Mouse (Mus musculus) brain, embryonic 14.5 days (tissue): ENCODE data around the gene Lgi1. TPM values are rescaled to one million over a fixed set of nuclear protein-coding genes. Genes with fewer than 3 reads are reported as not detected.
A peak's percentile ranks its signal among the peaks of the same experiment; 100 is the strongest.

Source experiments
- DNase-seq: peaks from one replicate; pipeline ENCODE4 v3.0.0-alpha.2; 2011; ENCODE audit warnings: low read depth
- CTCF ChIP-seq: fragments of 200-500 bp; IDR thresholded peaks from 2 replicates; pipeline ENCODE4 v1.5.1; 2012; ENCODE audit warnings: inconsistent platforms, mild to moderate bottlenecking, moderate library complexity, borderline replicate concordance; ENCODE audit not compliant: insufficient read depth, insufficient read length; ENCODE audit errors: extremely low read depth
- POLR2A ChIP-seq: fragments of 200-500 bp; IDR thresholded peaks from 2 replicates; pipeline ENCODE4 v1.6.1; 2012; ENCODE audit warnings: mild to moderate bottlenecking, inconsistent platforms, borderline replicate concordance; ENCODE audit not compliant: poor library complexity, insufficient read depth, insufficient read length, severe bottlenecking; ENCODE audit errors: extremely low read depth
- polyA plus RNA-seq: library from polyadenylated mRNA; depleted of rRNA; stranded (reverse); fragments of >200 nt; gene quantifications from 2 replicates; pipeline ENCODE4 v1.2.3, GENCODE M21; 2012; rRNA removed

Lgi1 gene
- polyA plus RNA-seq, 1 experiment: 11.4 TPM

GRCm38 (mm10) chr19:38352495-38353130 lies 88.3 kb downstream of the Lgi1 start:
- TF ChIP-seq POLR2A: no peak
- TF ChIP-seq CTCF: peak; percentile 58; the same call in 1 of the 2 replicates

GRCm38 (mm10) chr19:38354279-38354678 lies 89.9 kb downstream of the Lgi1 start:
- DNase-seq: no peak
- TF ChIP-seq POLR2A (no peak), CTCF (no peak)

More at GRCm38 (mm10) chr19:38352495-38353130, 88.3 kb downstream of the Lgi1 start:
- peak; percentile 81 for DNase-seq

- TF ChIP-seq POLR2A (no peak), CTCF (no peak)
- DNase-seq: no peak
These were observed 90.6 kb downstream of the Lgi1 start for GRCm38 (mm10) chr19:38354819-38355360.

- TF ChIP-seq POLR2A (no peak), CTCF (no peak)
- DNase-seq: no peak
These were observed 92.0 kb downstream of the Lgi1 start for GRCm38 (mm10) chr19:38356211-38356828.

GRCm38 (mm10) chr19:38357956-38358623 lies 93.8 kb downstream of the Lgi1 start:
- no peak for DNase-seq
- no peak for TF ChIP-seq POLR2A
- no peak for TF ChIP-seq CTCF

- no peak for DNase-seq
- no peak for TF ChIP-seq POLR2A
These were observed 95.0 kb downstream of the Lgi1 start for GRCm38 (mm10) chr19:38359287-38359686.

Other genes with a start within 250 kb of the Lgi1 start
- gene Myof, start 221.0 kb upstream of the Lgi1 start, polyA plus RNA-seq: 3.4 and 4.6 TPM in 2 replicates
- 9.3 and 15.9 TPM in 2 replicates for gene Cep55, start 209.5 kb upstream of the Lgi1 start, polyA plus RNA-seq
- gene Ffar4, start 167.5 kb upstream of the Lgi1 start, polyA plus RNA-seq: 0.10 TPM in 2 replicates
- 2.0 and 2.4 TPM in 2 replicates for gene Rbp4, start 139.3 kb upstream of the Lgi1 start, polyA plus RNA-seq
- 0.25 and 0.26 TPM in 2 replicates for gene Pde6c, start 131.8 kb upstream of the Lgi1 start, polyA plus RNA-seq
- 24.4 and 25.6 TPM in 2 replicates for gene Fra10ac1, start 40.4 kb upstream of the Lgi1 start, polyA plus RNA-seq
- gene Slc35g1, start 131.4 kb downstream of the Lgi1 start, polyA plus RNA-seq: 1.6 and 2.1 TPM in 2 replicates
- gene Plce1, start 216.6 kb downstream of the Lgi1 start, polyA plus RNA-seq: 4.9 and 6.2 TPM in 2 replicates